In the genomic region with DNA sequence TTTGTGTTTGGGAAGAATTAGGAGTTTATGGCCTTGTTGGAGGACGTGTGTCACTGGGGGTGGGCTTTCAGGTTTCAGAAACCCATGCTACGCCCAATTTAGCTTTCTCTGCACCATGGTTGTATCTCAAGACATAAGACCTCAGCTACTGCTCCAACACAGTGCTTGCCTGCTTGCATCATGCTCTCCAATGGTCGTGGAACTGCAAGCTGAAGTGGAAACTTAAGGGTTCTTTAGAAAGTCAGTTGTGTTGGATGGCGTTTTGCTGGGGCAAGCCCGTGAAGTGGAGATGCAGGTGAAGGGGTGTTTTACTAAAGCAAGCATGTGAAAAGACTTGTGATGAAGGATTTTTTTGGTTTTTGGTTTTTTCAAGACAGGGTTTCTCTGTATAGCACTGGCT, we compare ENCODE assay signal across 42 mouse cellular contexts. TPM values are rescaled to one million over a fixed set of nuclear protein-coding genes. Genes with fewer than 3 reads are reported as not detected.
"Had no signal": no experiment of that assay in that cellular context is flagged by ENCODE, and none has a peak within 500 bp of the region (broad histone marks: within the 10 kb centered on the region; RNA-seq: fewer than 3 reads in every experiment).

No protein-coding gene starts in this region.

- H3K4me1 ChIP-seq: heart, embryonic 10.5 days; heart, embryonic 12.5 days; heart, embryonic 13.5 days; heart, embryonic 15.5 days; hindbrain, embryonic 10.5 days; hindbrain, embryonic 12.5 days; hindbrain, embryonic 13.5 days; hindbrain, embryonic 15.5 days; intestine, embryonic 15.5 days; kidney, embryonic 15.5 days had no signal

- H3K4me3 ChIP-seq: heart, adult 2 months; heart, embryonic 10.5 days; heart, embryonic 12.5 days; heart, embryonic 13.5 days; heart, embryonic 15.5 days; hindbrain, embryonic 10.5 days; hindbrain, embryonic 12.5 days; hindbrain, embryonic 13.5 days; hindbrain, embryonic 15.5 days; intestine, embryonic 15.5 days; kidney, embryonic 15.5 days; layer of hippocampus, adult 2 months had no signal

- H3K4me2 ChIP-seq: heart, embryonic 11.5 days; heart, embryonic 12.5 days; heart, embryonic 13.5 days; heart, embryonic 15.5 days; hindbrain, embryonic 12.5 days; hindbrain, embryonic 13.5 days; hindbrain, embryonic 14.5 days; hindbrain, embryonic 15.5 days; intestine, embryonic 15.5 days; kidney, embryonic 15.5 days had no signal

- DNase-seq: heart, adult 2 months; heart, postnatal 10 days; heart, postnatal 14 days; heart, postnatal 36 days; heart, postnatal 4 days; kidney, adult 11 months; kidney, adult 18-20 months; kidney, adult 2 months; kidney, adult 8-10 months; kidney, adult 9 months; kidney, postnatal 10 days; kidney, postnatal 14 days; kidney, postnatal 25 days; kidney, postnatal 36 days; kidney, postnatal 4 days; layer of hippocampus, adult 9-11 months had no signal

- H3K36me3 ChIP-seq: heart, embryonic 10.5 days; heart, embryonic 12.5 days; heart, embryonic 13.5 days; heart, embryonic 15.5 days; hindbrain, embryonic 10.5 days; hindbrain, embryonic 12.5 days; hindbrain, embryonic 13.5 days; hindbrain, embryonic 15.5 days; intestine, embryonic 15.5 days; kidney, embryonic 15.5 days had no signal

- H3K27ac ChIP-seq: heart, adult 2 months; heart, embryonic 10.5 days; heart, embryonic 13.5 days; heart, embryonic 15.5 days; hindbrain, embryonic 10.5 days; hindbrain, embryonic 12.5 days; hindbrain, embryonic 13.5 days; hindbrain, embryonic 14.5 days; hindbrain, embryonic 15.5 days; hindbrain, postnatal 0 days; intestine, embryonic 15.5 days; kidney, embryonic 15.5 days; kidney, postnatal 0 days; layer of hippocampus, adult 2 months had no signal

- H3K27me3 ChIP-seq: heart, embryonic 13.5 days; heart, embryonic 15.5 days; hindbrain, embryonic 12.5 days; hindbrain, embryonic 15.5 days; intestine, embryonic 15.5 days; kidney, embryonic 15.5 days had no signal

- H3K9me3 ChIP-seq: heart, embryonic 10.5 days; heart, embryonic 12.5 days; heart, embryonic 13.5 days; heart, embryonic 15.5 days; hindbrain, embryonic 10.5 days; hindbrain, embryonic 12.5 days; hindbrain, embryonic 13.5 days; hindbrain, embryonic 15.5 days; intestine, embryonic 15.5 days; kidney, embryonic 15.5 days had no signal

- ATAC-seq: hindbrain, embryonic 16.5 days; hindbrain, postnatal 0 days; inflammation-experienced regulatory T-cells, adult 6 months; intestine, embryonic 15.5 days; intestine, embryonic 16.5 days; intestine, postnatal 0 days had no signal

- H3K9ac ChIP-seq: heart, embryonic 12.5 days; heart, embryonic 13.5 days; heart, embryonic 15.5 days; hindbrain, embryonic 12.5 days; hindbrain, embryonic 13.5 days; hindbrain, embryonic 14.5 days; hindbrain, embryonic 15.5 days; intestine, embryonic 15.5 days; kidney, embryonic 15.5 days had no signal

RNA-seq across cellular contexts. Expression of a gene that starts 21.1 kb away (rescaled TPM):
- polyA plus RNA-seq: heart, embryonic 10.5 days; heart, embryonic 11.5 days; heart, embryonic 12.5 days; heart, embryonic 13.5 days; heart, embryonic 14.5 days; heart, embryonic 15.5 days; heart, postnatal 0 days; hindbrain, embryonic 10.5 days; hindbrain, embryonic 11.5 days; hindbrain, embryonic 12.5 days; hindbrain, embryonic 13.5 days; hindbrain, embryonic 14.5 days; hindbrain, embryonic 15.5 days; hindbrain, embryonic 16.5 days; hindbrain, postnatal 0 days; inflammation-experienced regulatory T-cells, adult 6 months had no signal

RNA-seq across cellular contexts. Expression of a gene that starts 54.4 kb away (rescaled TPM):
- polyA plus RNA-seq: heart, postnatal 0 days had no signal

RNA-seq across cellular contexts. Expression of a gene that starts 55.8 kb away (rescaled TPM):
- polyA plus RNA-seq: inflammation-experienced regulatory T-cells, adult 6 months had no signal

RNA-seq across cellular contexts. Expression of a gene that starts 56.8 kb away (rescaled TPM):
- polyA plus RNA-seq: heart, adult 2 months; heart, embryonic 12.5 days; heart, embryonic 14.5 days; heart, postnatal 0 days; hindbrain, embryonic 10.5 days; hindbrain, embryonic 12.5 days; hindbrain, embryonic 13.5 days; hindbrain, embryonic 14.5 days; hindbrain, embryonic 15.5 days; hindbrain, embryonic 16.5 days; hindbrain, postnatal 0 days; inflammation-experienced regulatory T-cells, adult 6 months; intestine, embryonic 14.5 days; intestine, embryonic 15.5 days; intestine, embryonic 16.5 days; intestine, postnatal 0 days; kidney, embryonic 14.5 days; kidney, embryonic 16.5 days; kidney, postnatal 0 days; large intestine, adult 2 months had no signal
